Mouse (Mus musculus) left cerebral cortex, adult 2 months (tissue): ENCODE data around the gene Kif21b. TPM values are rescaled to one million over a fixed set of nuclear protein-coding genes. Genes with fewer than 3 reads are reported as not detected.

ENCODE experiments used
- DNase-seq, 2 experiments: peaks; one replicate each; pipeline ENCODE4 v3.0.0; 2021 to 2022; ENCODE audit warnings: low spot score in 2 of 2, mixed read lengths in 1 of 2; ENCODE audit errors: extremely low spot score in 1 of 2
- H3K27ac ChIP-seq: fragments of 200-600 bp; 2 replicates; pipeline ENCODE4 v1.8.1; 2022
- H3K4me3 ChIP-seq: fragments of 200-600 bp; 2 replicates; pipeline ENCODE4 v1.8.1; 2022
- CTCF ChIP-seq: fragments of 200-600 bp; IDR thresholded peaks from 2 replicates; pipeline ENCODE4 v1.8.1; 2022; ENCODE audit warnings: antibody characterized with exemption, mild to moderate bottlenecking, moderate library complexity
- intact Hi-C: fragments of 180-260 bp; cut with DNase I; formaldehyde crosslinking; loops from one replicate; pipeline ENCODE4 v1.15.1; 2025
- total RNA-seq, 2 experiments: library from RNA; stranded (reverse); gene quantifications; 2 replicates each; pipeline ENCODE4 v1.2.3; 2021

Gene Kif21b
- total RNA-seq, 2 experiments from 2014 or later: 67.3 to 74.2 TPM

- TF ChIP-seq CTCF: no peak
- intact Hi-C loops: loop anchor here (5.0 kb wide), 1 partner anchor 78 kb away; the partner anchor contains the start of genes Ascl5 and Cacna1s
- no peak for DNase-seq
- H3K27ac ChIP-seq: peak overlapping the region; percentile 67; the same call in 1 of the 2 replicates
- peak overlapping the region; percentile 13 for H3K4me3 ChIP-seq
Measured at GRCm38 (mm10) chr1:136130107-136130506, 1.1 kb upstream of the Kif21b start.

GRCm38 (mm10) chr1:136131603-136132291 lies 558 bp downstream of the Kif21b start:
- intact Hi-C loops: loop anchor here (2.0 to 5.0 kb wide), 2 partner anchors 71 to 79 kb away; partner anchors contain the start of genes Ascl5 and Cacna1s
- Histone ChIP-seq H3K4me3 (peak overlapping the region; percentile 63), H3K27ac (peak overlapping the region; percentile 96)
- no peak for TF ChIP-seq CTCF
- DNase-seq: no peak

- peak overlapping the region; percentile 96 for H3K27ac ChIP-seq
- no peak for DNase-seq
- no peak for TF ChIP-seq CTCF
- intact Hi-C loops: loop anchor here (2.0 to 5.0 kb wide), 2 partner anchors 72 to 80 kb away; partner anchors contain the start of genes Ascl5 and Cacna1s
- H3K4me3 ChIP-seq: peak overlapping the region; percentile 63
Measured at GRCm38 (mm10) chr1:136132386-136133201, 1.4 kb downstream of the Kif21b start.

GRCm38 (mm10) chr1:136133570-136134240 lies 2.5 kb downstream of the Kif21b start:
- intact Hi-C loops: loop anchor here (2.0 to 5.0 kb wide), 2 partner anchors 73 to 81 kb away; partner anchors contain the start of genes Ascl5 and Cacna1s
- Histone ChIP-seq H3K27ac (peak overlapping the region; percentile 96), H3K4me3 (peak overlapping the region; percentile 63)

GRCm38 (mm10) chr1:136134547-136134946 lies 3.4 kb downstream of the Kif21b start:
- peak overlapping the region; percentile 63; the same call in 1 of the 2 replicates for H3K4me3 ChIP-seq
- DNase-seq: no peak
- intact Hi-C loops: loop anchor here (5.0 kb wide), 1 partner anchor 82 kb away; the partner anchor contains the start of genes Ascl5 and Cacna1s
- peak overlapping the region; percentile 96; the same call in 1 of the 2 replicates for H3K27ac ChIP-seq
- TF ChIP-seq CTCF: no peak

More at GRCm38 (mm10) chr1:136133570-136134240, 2.5 kb downstream of the Kif21b start:
- TF ChIP-seq CTCF: no peak
- no peak for DNase-seq

- H3K27ac ChIP-seq: peak overlapping the region; percentile 69; the same call in 1 of the 2 replicates
- DNase-seq: no peak
- no peak overlapping the region for H3K4me3 ChIP-seq
- intact Hi-C loops: no loop called here
- TF ChIP-seq CTCF: no peak
Measured at GRCm38 (mm10) chr1:136135046-136135445, 3.9 kb downstream of the Kif21b start.

- Histone ChIP-seq H3K27ac (peak overlapping the region; percentile 69), H3K4me3 (peak overlapping the region; percentile 19; the same call in 1 of the 2 replicates)
- intact Hi-C loops: no loop called here
- no peak for DNase-seq
- TF ChIP-seq CTCF: no peak
Measured at GRCm38 (mm10) chr1:136135777-136136444, 4.7 kb downstream of the Kif21b start.

GRCm38 (mm10) chr1:136136547-136136946 lies 5.4 kb downstream of the Kif21b start:
- intact Hi-C loops: no loop called here
- peak overlapping the region; percentile 19; the same call in 1 of the 2 replicates for H3K4me3 ChIP-seq
- no peak for TF ChIP-seq CTCF
- H3K27ac ChIP-seq: peak overlapping the region; percentile 97
- DNase-seq: no peak

- no peak for DNase-seq
- no peak for TF ChIP-seq CTCF
- no peak overlapping the region for H3K4me3 ChIP-seq
- H3K27ac ChIP-seq: peak overlapping the region; percentile 97
- intact Hi-C loops: no loop called here
Measured at GRCm38 (mm10) chr1:136137071-136137531, 5.9 kb downstream of the Kif21b start.

- no peak overlapping the region for H3K4me3 ChIP-seq
- H3K27ac ChIP-seq: peak overlapping the region; percentile 97
- intact Hi-C loops: no loop called here
Measured at GRCm38 (mm10) chr1:136137575-136137974, 6.4 kb downstream of the Kif21b start.

More at GRCm38 (mm10) chr1:136137575-136137974, 6.4 kb downstream of the Kif21b start:
- no peak for TF ChIP-seq CTCF
- peak in 1 of 2 experiments; percentile 49 for DNase-seq
